Mouse (Mus musculus) megakaryocyte, adult 5-6 weeks (primary cell): ENCODE results near the gene Gm5592. TPM values are rescaled to one million over a fixed set of nuclear protein-coding genes. Genes with fewer than 3 reads are reported as not detected.
"Not testable (repeated sequence)": the region's sequence is repeated elsewhere in the genome, so short reads cannot be mapped to it uniquely, and the experiment has no call there.

ENCODE experiments used
- ATAC-seq: 2 replicates; pipeline ENCODE4 v1.8.0; 2016; ENCODE audit warnings: mild to moderate bottlenecking, inconsistent platforms; ENCODE audit not compliant: poor library complexity, severe bottlenecking
- total RNA-seq, 2 experiments: library from RNA; stranded (forward) in 1 of 2; stranded (reverse) in 1 of 2; fragments of 153-499, 151-499 nt in 1 of 2; fragments of 221-1000, 200-1000 nt in 1 of 2; gene quantifications; 2 replicates each; pipeline versions ENCODE4 v1.2.3 to v1.2.4; 2015 to 2017

Gene Gm5592
- total RNA-seq (2015) (not detected in 2 replicates), total RNA-seq (2017) (not detected in 2 replicates)

- ATAC-seq, result not testable (repeated sequence)
Measured at GRCm38 (mm10) chr7:41153541-41153940, at the start of gene Gm5592. TSS of gene Gm5592 (plus strand) at chr7:41153841.

GRCm38 (mm10) chr7:41155806-41156205 lies 2.2 kb downstream of the Gm5592 start:
- ATAC-seq, result not testable (repeated sequence)

- not testable (repeated sequence) for ATAC-seq
Measured at GRCm38 (mm10) chr7:41157879-41158278, 4.2 kb downstream of the Gm5592 start.

GRCm38 (mm10) chr7:41158562-41158961 lies 4.9 kb downstream of the Gm5592 start:
- not testable (repeated sequence) for ATAC-seq

GRCm38 (mm10) chr7:41193671-41194070 lies 40.0 kb downstream of the Gm5592 start:
- ATAC-seq, result no peak

Other genes with a start within 250 kb of the Gm5592 start
- not detected in 2 replicates for gene 4930433I11Rik, start 166.3 kb upstream of the Gm5592 start, total RNA-seq (2015)
- not detected in 2 replicates for gene 4930433I11Rik, start 166.3 kb upstream of the Gm5592 start, total RNA-seq (2017)
- gene Gm4884, start 121.1 kb upstream of the Gm5592 start, total RNA-seq (2015), result not detected in 2 replicates
- gene Gm4884, start 121.1 kb upstream of the Gm5592 start, total RNA-seq (2017), result not detected in 2 replicates
- gene AI987944, start 239.5 kb downstream of the Gm5592 start, total RNA-seq (2015), result 15.2 and 25.2 TPM in 2 replicates
- 24.0 and 26.9 TPM in 2 replicates for gene AI987944, start 239.5 kb downstream of the Gm5592 start, total RNA-seq (2017)